Mouse (Mus musculus) megakaryocyte, embryonic 14.5 days (primary cell): ENCODE data around the gene Ccsap. TPM values are rescaled to one million over a fixed set of nuclear protein-coding genes. Genes with fewer than 3 reads are reported as not detected.
A peak's percentile ranks its signal among the peaks of the same experiment; 100 is the strongest.

Experiments
- H3K27me3 ChIP-seq: replicated peaks from 2 replicates; pipeline ENCODE3; 2012; ENCODE audit warnings: inconsistent platforms
- H3K36me3 ChIP-seq: replicated peaks from 2 replicates; pipeline ENCODE3; 2012; ENCODE audit warnings: low read length, inconsistent platforms, mixed read lengths
- H3K4me1 ChIP-seq: 2 replicates; pipeline ENCODE4 v1.6.1; 2012; ENCODE audit warnings: inconsistent platforms
- H3K4me3 ChIP-seq: replicated peaks from 2 replicates; pipeline ENCODE3; 2012; ENCODE audit warnings: moderate library complexity, mild to moderate bottlenecking, inconsistent platforms
- H3K9me3 ChIP-seq: 2 replicates; pipeline ENCODE4 v1.6.1; 2012; ENCODE audit warnings: inconsistent platforms
- FLI1 ChIP-seq: IDR thresholded peaks from 2 replicates; pipeline ENCODE4 v1.6.1; 2012; ENCODE audit warnings: low read length, inconsistent platforms, mixed read lengths
- GATA1 ChIP-seq: IDR thresholded peaks from 3 replicates; pipeline ENCODE4 v1.6.1; 2012; ENCODE audit warnings: mixed read lengths, low read length, inconsistent platforms, borderline replicate concordance
- polyA plus RNA-seq: library from polyadenylated mRNA; stranded (reverse); fragments of >175 nt; gene quantifications from 2 replicates; pipeline ENCODE4 v1.2.3, GENCODE M21; 2012; ENCODE audit warnings: low replicate concordance; ENCODE audit not compliant: insufficient read depth

Gene Ccsap
- polyA plus RNA-seq, 1 experiment: 1.5 TPM

DNA sequence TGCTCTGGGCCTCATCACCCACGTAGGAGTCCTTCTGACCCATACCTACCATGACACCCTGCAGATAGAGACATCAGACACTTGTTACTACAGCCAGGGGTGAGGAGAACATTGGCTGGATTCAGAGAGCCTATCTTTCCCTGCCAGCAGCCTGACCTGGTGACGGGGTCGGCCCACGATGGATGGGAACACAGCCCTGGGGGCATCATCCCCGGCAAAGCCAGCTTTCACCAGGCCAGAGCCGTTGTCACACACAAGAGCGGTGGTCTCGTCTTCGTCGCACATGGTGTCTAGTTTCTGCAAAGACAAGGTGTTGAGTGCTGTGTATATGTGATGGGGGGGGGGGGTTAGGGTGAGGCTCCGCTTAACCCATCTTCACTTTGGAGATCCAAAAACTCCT lies 33.4 kb upstream of the Ccsap start:
- Histone ChIP-seq H3K36me3 (no peaks in the 10 kb centered on the region), H3K4me3 (no peak overlapping the region), H3K9me3 (peaks cover 12% of the 10 kb centered on the region; the same call in 1 of the 2 replicates), H3K27me3 (peaks cover 82% of the 10 kb centered on the region), H3K4me1 (peaks cover 17% of the 10 kb centered on the region)
- TF ChIP-seq FLI1 (no peak), GATA1 (no peak)

DNA sequence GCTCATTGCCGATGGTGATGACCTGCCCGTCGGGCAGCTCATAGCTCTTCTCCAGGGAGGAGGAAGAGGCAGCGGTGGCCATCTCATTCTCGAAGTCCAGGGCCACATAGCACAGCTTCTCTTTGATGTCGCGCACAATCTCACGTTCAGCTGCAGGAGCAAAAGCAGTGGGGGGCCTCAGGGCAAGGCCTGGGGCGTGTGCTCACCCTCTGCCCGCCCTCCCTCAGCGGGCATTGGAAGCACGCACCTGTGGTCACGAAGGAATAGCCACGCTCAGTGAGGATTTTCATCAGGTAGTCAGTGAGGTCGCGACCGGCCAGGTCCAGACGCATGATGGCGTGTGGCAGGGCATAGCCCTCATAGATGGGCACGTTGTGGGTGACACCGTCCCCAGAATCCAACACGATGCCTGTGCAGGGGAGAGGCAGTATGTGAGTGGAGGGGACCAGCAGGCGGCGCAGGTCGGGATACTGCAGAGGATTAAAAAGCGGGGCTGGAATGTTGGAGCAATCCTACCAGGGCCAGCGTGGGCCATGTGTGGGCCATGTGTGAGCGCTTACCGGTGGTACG lies 32.7 kb upstream of the Ccsap start:
- peaks cover 85% of the 10 kb centered on the region for H3K27me3 ChIP-seq

DNA sequence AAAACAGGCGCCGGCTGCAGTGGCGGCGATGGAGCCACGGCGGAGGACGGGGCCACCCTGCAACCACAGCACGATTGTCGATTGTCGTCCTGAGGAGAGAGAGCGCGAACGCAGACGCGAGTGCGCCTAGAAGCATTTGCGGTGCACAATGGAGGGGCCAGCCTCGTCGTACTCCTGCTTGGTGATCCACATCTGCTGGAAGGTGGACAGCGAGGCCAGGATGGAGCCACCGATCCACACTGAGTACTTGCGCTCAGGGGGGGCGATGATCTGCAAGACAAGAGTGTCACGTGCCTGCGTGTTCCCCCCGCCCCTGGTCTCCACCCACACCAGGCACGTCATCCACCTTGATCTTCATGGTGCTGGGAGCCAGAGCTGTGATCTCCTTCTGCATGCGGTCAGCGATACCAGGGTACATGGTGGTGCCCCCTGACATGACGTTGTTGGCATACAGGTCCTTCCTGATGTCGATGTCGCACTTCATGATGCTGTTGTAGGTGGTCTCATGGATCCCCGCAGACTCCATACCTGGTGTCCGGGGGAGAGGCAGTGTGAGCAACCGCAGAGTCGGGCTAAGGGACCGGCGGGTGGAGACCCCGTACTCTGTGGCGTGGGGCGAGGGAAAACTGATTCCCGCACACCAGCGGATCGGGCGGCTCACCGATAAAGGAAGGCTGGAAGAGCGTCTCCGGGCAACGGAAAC lies 32.0 kb upstream of the Ccsap start:
- no peak for TF ChIP-seq GATA1
- TF ChIP-seq FLI1: no peak
- peaks cover 15% of the 10 kb centered on the region; the same call in 1 of the 2 replicates for H3K9me3 ChIP-seq
- peaks cover 17% of the 10 kb centered on the region for H3K4me1 ChIP-seq
- H3K4me3 ChIP-seq: peak overlapping the region; percentile 81
- H3K36me3 ChIP-seq: no peaks in the 10 kb centered on the region
- peaks cover 88% of the 10 kb centered on the region for H3K27me3 ChIP-seq

More for the DNA sequence above, 32.7 kb upstream of the Ccsap start:
- TF ChIP-seq FLI1 (no peak), GATA1 (no peak)
- peaks cover 17% of the 10 kb centered on the region for H3K4me1 ChIP-seq
- H3K36me3 ChIP-seq: no peaks in the 10 kb centered on the region
- peaks cover 12% of the 10 kb centered on the region; the same call in 1 of the 2 replicates for H3K9me3 ChIP-seq
- no peak overlapping the region for H3K4me3 ChIP-seq

DNA sequence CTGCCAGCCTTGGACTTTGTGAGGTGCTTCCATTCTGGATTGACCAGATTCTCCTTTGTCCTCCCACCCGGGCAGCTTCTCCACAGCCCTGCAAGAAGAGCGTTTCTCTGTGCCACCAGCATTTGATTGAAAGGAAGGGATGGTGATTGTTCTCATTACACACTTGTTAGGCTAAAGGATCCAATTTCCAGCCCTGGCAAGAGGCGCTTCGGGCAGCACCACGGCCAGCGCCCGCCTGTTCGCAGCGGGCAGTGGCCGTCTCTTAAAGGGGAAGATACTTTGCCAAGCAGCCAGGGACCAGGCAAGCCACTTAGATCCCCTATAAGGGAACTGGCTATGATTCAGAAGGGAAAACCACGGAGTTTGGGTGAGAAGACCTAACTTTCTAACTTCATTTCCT lies 31.3 kb upstream of the Ccsap start:
- Histone ChIP-seq H3K4me3 (no peak overlapping the region), H3K36me3 (no peaks in the 10 kb centered on the region), H3K4me1 (peaks cover 17% of the 10 kb centered on the region), H3K27me3 (peaks cover 90% of the 10 kb centered on the region), H3K9me3 (peaks cover 15% of the 10 kb centered on the region; the same call in 1 of the 2 replicates)
- no peak for TF ChIP-seq FLI1
- no peak for TF ChIP-seq GATA1

DNA sequence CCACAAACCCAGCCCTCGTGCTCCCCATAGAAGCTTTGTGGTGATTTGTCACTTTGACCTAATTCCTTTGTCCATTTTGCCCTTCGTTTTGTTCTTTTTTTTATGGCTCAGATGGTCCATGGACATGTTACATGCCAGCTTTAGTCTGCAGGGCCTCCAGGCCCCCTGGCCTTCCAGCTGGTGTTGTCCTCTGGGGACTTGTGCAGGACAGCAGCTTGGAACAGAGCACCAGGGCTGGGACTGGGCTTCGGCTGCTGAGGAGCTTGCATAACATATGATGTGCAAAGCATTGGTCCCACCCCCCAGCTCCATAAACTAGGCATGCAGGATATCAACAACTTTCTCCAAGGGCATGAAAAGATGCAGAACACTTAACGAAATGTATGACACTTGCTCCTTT lies 29.8 kb upstream of the Ccsap start:
- TF ChIP-seq FLI1 (no peak), GATA1 (no peak)
- H3K27me3 ChIP-seq: peaks cover 89% of the 10 kb centered on the region
- H3K4me3 ChIP-seq: no peak overlapping the region

DNA sequence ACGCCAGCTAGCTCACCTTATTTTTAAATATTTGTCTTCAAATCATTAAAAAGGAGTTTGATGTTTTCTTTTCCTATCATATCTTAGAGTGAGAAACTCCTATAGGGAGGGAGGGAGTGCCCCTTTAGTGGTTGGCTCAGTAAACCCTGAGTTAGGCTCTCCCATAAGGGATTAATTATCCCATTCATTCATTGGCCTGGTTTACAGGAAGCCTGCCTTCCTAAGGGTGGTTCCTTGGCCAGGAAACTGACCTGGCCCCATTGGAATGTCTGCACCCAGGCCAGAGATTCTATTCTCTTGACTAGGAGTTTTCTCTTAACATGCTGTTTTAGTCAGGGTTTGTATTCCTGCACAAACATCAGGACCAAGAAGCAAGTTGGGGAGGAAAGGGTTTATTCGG lies 27.9 kb upstream of the Ccsap start:
- Histone ChIP-seq H3K36me3 (no peaks in the 10 kb centered on the region), H3K9me3 (peaks cover 15% of the 10 kb centered on the region; the same call in 1 of the 2 replicates), H3K4me1 (peaks cover 39% of the 10 kb centered on the region), H3K4me3 (no peak overlapping the region), H3K27me3 (peaks cover 87% of the 10 kb centered on the region)
- TF ChIP-seq FLI1 (no peak), GATA1 (no peak)

More for the DNA sequence above, 29.8 kb upstream of the Ccsap start:
- Histone ChIP-seq H3K36me3 (no peaks in the 10 kb centered on the region), H3K9me3 (peaks cover 15% of the 10 kb centered on the region; the same call in 1 of the 2 replicates), H3K4me1 (peaks cover 22% of the 10 kb centered on the region)

DNA sequence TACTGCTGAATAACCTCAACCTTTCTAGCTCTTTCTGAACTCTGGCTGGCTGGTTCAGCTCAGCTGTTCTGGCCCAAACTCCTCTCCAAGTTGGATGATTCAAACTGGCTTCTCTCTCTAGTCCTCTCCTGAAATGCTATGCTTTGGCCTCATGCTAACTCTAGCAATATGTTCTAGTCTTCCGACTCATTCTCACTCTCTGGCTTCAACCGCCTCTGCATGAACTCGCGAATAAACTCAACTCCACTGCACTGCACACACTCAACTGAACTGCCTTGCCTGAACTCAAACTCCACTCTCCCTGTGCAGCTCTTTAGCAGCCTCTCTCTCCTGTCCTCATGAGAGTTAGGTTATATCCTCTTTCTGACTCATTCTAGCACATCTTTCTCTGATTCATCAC lies 27.2 kb upstream of the Ccsap start:
- peaks cover 87% of the 10 kb centered on the region for H3K27me3 ChIP-seq

DNA sequence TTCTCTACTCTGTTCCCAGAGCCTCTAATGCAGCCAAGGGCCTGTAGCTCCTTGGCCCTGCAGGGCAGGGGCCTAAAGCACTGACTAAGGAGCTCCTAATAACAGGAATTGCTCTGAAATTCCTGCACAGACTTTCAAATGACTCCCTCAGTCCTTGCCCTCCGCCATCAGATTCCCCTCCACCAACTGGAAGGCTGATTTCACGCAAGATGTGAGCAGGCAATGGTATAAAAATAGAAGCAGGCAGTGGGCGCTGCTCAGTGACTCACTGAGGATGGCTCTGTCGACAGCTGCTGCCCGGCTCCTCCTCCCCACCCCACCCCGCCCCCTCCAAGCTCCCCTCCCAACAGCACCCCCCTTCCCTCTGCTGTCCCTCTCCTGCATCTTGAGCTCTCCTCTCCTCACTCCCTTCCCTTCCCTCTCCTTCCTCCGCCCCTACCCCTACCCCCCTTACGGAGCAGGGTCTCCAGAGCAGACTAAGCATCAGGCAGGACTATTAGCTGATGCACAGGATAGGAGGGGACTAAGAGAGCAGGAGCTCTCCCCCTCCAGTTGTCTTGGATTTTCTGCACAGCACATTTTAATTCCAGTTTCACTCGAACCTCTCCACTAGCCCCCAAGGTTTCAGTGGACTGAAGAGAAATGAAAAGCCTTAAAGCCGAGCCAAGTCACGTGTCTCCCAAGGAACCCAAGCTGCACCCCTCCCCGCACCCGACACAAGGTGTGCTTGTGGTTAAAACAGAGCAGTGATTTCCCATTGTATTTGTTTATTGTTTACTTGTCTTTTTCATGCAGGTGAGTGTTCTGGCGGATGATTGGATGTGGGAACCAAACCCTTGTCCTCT lies 24.9 kb upstream of the Ccsap start:
- Histone ChIP-seq H3K4me3 (peak overlapping the region; percentile 42), H3K36me3 (no peaks in the 10 kb centered on the region), H3K27me3 (peaks cover 80% of the 10 kb centered on the region), H3K4me1 (peaks cover 39% of the 10 kb centered on the region), H3K9me3 (peaks cover 4% of the 10 kb centered on the region; the same call in 1 of the 2 replicates)
- no peak for TF ChIP-seq FLI1
- TF ChIP-seq GATA1: no peak

More for the DNA sequence above, 27.2 kb upstream of the Ccsap start:
- H3K4me3 ChIP-seq: no peak overlapping the region
- TF ChIP-seq GATA1 (no peak), FLI1 (no peak)
- H3K4me1 ChIP-seq: peaks cover 39% of the 10 kb centered on the region
- no peaks in the 10 kb centered on the region for H3K36me3 ChIP-seq
- H3K9me3 ChIP-seq: peaks cover 8% of the 10 kb centered on the region; the same call in 1 of the 2 replicates

DNA sequence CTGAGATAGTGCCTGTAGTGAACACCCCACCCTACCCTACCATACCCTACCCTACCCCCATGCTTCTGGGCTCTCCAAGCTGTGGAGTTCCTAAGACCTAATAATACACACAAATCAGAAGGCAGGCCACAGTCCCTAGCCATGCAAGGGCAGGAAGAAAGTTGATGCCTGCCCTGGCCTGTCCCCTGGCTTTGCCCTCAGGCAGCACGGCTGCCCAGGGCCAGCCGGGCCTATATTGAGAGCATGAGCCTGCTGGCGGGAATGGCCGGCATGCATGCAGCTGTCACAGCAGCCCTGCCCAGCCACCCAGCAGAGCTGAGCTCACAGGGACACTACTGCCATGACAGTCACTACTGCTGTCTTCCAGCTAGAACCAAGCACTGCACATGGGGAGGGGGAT lies 23.1 kb upstream of the Ccsap start:
- no peaks in the 10 kb centered on the region for H3K36me3 ChIP-seq
- H3K9me3 ChIP-seq: peaks cover 4% of the 10 kb centered on the region; the same call in 1 of the 2 replicates
- H3K4me3 ChIP-seq: peak overlapping the region; percentile 51
- TF ChIP-seq FLI1: no peak
- H3K4me1 ChIP-seq: peaks cover 45% of the 10 kb centered on the region
- peaks cover 82% of the 10 kb centered on the region for H3K27me3 ChIP-seq

DNA sequence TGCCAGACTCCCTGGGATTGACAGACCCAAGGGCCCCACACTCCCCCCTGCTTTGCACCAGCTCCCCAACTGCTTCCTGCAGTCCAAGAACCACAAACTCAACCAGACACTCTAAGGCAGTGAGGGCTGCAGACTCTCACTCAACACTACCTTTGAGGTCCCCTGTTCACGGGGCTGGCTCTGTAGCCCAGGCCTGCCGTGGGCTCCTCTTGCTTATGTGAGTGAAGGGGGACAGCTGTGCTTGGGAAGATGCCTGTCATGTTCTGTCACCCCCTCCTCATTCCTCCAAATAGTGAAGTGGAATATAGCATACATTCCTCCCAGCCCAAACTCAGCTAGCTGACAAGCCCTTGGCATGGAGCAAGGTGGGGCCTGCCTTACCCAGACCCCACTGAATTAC lies 22.4 kb upstream of the Ccsap start:
- TF ChIP-seq FLI1 (no peak), GATA1 (no peak)
- Histone ChIP-seq H3K27me3 (peaks cover 82% of the 10 kb centered on the region), H3K36me3 (no peaks in the 10 kb centered on the region), H3K4me3 (no peak overlapping the region), H3K9me3 (peaks cover 4% of the 10 kb centered on the region; the same call in 1 of the 2 replicates), H3K4me1 (peaks cover 45% of the 10 kb centered on the region)
